Mouse (Mus musculus): ENCODE measurements around the gene Serinc3.
"Not testable (repeated sequence)": the region's sequence is repeated elsewhere in the genome, so short reads cannot be mapped to it uniquely, and the experiment has no call there.

Gene Serinc3

GRCm38 (mm10) chr2:163634211-163634610 lies 10.7 kb downstream of the Serinc3 start:
- no peak for DNase-seq (ENCODE audit: low read depth in 1 of 2, low spot score in 2 of 2)

DNA sequence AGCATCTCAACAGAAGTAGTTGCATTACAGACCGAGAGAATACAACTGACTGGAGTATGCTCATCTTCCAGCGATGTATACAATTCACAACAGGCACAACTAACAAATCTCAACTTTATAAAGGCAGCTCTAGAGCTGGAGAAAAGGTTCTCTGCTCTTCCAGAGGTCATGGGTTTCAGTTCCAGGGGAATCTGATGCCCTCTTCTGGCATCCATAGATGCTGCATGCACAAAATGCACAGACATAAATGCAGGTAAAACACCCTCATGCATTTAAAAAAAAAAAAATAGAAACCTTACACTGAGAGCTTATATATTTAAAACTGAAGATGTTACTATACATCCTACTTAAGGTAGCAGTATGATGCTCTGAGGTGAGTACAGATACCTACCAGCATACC lies 13.2 kb downstream of the Serinc3 start:
- no peak for DNase-seq (ENCODE audit: low read depth in 1 of 2, low spot score in 2 of 2)

- no peak for DNase-seq (ENCODE audit: low read depth in 1 of 2, low spot score in 2 of 2)
Observed at GRCm38 (mm10) chr2:163631223-163631622, 13.7 kb downstream of the Serinc3 start.

DNA sequence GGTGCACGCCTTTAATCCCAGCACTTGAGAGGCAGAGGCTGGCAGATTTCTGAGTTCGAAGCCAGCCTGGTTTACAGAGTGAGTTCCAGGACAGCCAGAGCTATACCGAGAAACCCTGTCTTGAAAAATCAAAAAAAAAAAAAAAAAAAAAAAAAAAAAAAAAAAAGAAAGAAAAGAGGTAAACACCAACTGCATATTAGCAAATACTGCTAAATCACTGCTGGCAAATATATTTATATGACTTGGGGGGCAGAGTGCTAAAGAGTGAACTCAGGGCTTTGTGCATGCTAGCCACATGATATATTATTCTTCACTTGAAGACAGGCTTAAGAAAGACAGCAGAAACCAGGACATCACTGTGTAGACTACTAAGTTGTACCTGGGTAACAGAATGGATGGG lies 23.5 kb downstream of the Serinc3 start:
- not testable (repeated sequence) for DNase-seq (ENCODE audit: low read depth in 1 of 2, low spot score in 2 of 2)

GRCm38 (mm10) chr2:163620451-163620850 lies 24.5 kb downstream of the Serinc3 start:
- no peak for DNase-seq (ENCODE audit: low read depth in 1 of 2, low spot score in 2 of 2)

DNA sequence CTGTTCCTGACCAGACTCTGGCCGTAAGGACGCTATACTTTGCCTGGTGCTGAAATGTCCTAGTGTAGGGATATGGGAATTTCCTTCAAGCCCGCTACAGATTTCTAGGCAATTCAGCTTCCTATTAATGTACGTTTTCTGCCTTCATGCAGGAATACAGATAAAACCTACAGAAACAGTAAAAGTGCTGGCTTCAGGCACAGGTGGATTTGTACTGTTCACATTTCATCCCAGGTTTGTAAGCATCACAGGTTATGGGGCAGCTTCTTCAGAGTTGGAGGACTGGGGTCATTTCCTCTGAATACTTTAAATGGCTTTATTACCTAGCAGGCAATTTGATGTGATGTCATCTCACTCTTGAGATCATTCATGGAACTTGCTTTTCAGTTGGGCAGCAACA lies 27.1 kb downstream of the Serinc3 start:
- no peak for DNase-seq (ENCODE audit: low read depth in 1 of 2, low spot score in 2 of 2)

DNA sequence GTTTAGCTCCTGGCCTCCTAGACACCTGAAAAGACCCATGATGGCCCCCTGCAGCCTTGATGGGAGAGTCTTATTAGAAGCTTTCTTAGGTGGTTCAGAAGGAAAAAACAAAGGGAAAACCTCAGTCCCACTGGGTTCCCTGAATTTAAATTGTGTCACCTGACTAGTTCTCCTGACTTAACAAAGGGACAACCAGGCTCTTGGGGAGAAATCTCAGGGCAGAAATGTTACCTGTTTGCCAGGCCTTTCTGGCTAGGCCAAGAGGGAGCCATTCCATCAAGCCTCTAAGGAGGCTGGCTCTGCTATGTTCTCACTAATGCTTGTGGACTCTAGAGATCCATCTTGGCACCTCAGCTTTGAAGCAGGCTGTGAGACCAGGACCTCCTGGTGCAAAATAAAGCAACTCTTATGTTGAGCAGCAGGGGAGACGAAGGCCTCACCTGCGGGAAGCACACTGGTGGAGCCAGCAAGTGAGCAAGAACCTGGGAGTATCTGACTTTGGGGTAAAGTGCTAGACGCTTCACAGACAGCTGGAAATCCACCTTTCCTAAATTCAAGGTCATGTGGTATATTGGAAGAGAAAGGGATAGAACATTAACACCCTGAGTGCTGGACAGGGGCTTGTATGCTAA lies 27.6 kb downstream of the Serinc3 start:
- no peak for DNase-seq (ENCODE audit: low read depth in 1 of 2, low spot score in 2 of 2)

GRCm38 (mm10) chr2:163616652-163617227 lies 28.2 kb downstream of the Serinc3 start:
- no peak for DNase-seq (ENCODE audit: low read depth in 1 of 2, low spot score in 2 of 2)

DNA sequence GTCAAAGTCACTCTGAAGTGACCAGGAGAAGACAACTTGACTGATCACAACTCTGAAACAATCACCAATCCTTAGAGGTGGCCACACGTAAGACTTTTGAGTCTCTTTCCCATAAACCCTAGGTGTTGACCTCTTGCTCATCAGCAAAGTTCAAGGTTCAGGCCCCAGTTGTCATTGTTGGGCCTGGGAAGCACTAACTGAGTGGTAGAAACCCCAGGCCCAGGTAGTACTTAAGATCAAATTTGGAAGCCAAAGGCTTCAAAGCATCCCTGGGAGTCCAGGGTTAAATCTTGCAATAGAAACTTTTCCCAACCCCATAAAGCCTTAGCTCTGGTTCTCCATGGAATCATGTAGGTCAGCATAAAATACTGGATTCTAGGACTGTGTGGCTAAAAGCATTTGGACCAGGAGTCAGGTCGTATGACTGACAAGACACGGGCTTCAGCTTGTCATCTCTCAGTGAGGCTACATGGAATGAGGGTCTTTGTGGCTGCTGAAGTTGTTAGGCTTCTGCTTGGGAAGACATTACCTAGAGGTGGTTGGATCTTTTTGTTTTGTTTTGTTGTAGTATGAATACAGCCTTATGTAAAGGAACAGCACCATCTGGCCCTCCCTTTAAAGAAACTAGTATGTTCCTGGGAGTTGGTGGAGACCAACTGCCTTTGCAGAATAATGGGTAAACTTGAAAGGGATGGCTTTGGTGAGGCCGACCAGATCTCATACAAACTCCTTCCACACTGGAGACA lies 28.9 kb downstream of the Serinc3 start:
- no peak for DNase-seq (ENCODE audit: low read depth in 1 of 2, low spot score in 2 of 2)

GRCm38 (mm10) chr2:163615401-163615800 lies 29.5 kb downstream of the Serinc3 start:
- DNase-seq (ENCODE audit: low read depth in 1 of 2, low spot score in 2 of 2) = no peak

- no peak for DNase-seq (ENCODE audit: low read depth in 1 of 2, low spot score in 2 of 2)
Observed at GRCm38 (mm10) chr2:163613990-163614389, 30.9 kb downstream of the Serinc3 start.

DNA sequence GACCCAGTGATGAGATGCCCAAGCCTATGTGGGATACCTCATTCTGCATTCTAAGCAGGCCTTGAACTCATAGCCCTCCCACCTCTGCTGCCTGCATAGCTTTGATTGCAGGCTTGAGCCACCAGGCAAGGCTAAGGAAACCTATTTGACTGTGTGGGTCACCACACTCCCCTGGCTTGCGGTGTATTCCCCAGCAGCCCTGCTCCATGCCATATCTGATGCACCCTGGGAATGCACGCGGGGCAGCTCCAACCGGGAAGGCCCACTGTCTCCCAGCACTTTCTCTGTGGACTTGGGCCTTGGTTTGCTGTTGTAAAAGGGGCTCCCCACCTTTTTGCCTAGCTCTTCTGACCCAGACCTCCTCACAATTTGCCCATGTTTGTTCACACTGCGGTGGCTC lies 31.7 kb downstream of the Serinc3 start:
- DNase-seq (ENCODE audit: low read depth in 1 of 2, low spot score in 2 of 2) = no peak

GRCm38 (mm10) chr2:163611176-163611575 lies 33.8 kb downstream of the Serinc3 start:
- no peak for DNase-seq (ENCODE audit: low read depth in 1 of 2, low spot score in 2 of 2)

DNA sequence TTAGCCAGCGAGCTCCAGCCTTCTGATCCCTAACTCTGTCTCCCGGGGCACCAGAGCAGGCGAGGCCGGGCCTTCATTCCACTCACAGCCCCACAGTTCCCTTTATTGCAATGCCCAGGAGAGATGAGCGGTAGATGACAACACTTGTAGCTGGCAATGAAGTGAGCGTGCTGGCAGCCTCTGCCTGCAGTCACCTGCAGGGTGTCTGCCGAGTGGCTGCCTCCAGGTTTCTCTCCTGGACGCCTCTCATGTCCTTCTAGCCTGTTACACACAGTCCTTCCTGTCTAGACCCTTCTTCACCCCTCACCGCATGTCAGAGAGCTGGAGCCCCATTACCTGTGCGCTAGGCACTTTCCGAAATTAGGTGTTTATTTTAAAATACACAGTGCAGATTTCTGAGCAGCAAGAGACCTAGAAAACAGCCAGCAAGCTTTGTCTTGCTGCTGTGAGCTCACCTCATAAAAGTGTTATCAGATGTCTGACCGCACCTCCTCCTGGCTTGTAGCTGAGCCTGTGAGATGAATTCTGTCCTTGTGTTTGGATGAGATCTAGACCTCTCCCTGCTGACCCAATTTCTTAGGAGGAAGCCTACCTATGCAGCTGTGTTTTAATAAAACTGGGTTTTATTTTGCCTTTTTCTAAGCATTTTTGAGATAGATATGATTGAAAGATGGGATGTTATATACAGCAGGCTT lies 35.5 kb downstream of the Serinc3 start:
- DNase-seq (ENCODE audit: low read depth in 1 of 2, low spot score in 2 of 2) = no peak

DNA sequence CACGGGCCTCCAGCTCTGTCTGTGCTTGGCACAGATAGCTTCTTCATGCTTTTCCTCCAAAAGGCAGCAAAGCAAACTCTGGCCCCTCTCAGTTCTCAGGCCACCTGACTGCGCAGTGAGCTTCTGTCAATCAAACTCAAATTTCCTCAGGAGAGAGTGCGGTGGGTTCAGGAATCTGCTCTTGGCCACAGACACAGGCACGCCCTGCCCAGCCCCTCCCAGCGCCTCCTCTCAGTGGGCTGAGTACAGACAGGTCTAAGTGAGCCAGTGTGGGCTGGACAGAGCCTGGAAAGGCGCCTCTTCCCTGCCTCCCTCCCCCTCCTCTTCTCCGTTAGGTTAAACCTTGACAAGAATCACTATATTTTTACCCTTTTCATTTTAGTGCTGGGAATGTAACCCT lies 36.9 kb downstream of the Serinc3 start:
- no peak for DNase-seq (ENCODE audit: low read depth in 1 of 2, low spot score in 2 of 2)

- no peak for DNase-seq (ENCODE audit: low read depth in 1 of 2, low spot score in 2 of 2)
Observed at GRCm38 (mm10) chr2:163606161-163606560, 38.8 kb downstream of the Serinc3 start.

DNA sequence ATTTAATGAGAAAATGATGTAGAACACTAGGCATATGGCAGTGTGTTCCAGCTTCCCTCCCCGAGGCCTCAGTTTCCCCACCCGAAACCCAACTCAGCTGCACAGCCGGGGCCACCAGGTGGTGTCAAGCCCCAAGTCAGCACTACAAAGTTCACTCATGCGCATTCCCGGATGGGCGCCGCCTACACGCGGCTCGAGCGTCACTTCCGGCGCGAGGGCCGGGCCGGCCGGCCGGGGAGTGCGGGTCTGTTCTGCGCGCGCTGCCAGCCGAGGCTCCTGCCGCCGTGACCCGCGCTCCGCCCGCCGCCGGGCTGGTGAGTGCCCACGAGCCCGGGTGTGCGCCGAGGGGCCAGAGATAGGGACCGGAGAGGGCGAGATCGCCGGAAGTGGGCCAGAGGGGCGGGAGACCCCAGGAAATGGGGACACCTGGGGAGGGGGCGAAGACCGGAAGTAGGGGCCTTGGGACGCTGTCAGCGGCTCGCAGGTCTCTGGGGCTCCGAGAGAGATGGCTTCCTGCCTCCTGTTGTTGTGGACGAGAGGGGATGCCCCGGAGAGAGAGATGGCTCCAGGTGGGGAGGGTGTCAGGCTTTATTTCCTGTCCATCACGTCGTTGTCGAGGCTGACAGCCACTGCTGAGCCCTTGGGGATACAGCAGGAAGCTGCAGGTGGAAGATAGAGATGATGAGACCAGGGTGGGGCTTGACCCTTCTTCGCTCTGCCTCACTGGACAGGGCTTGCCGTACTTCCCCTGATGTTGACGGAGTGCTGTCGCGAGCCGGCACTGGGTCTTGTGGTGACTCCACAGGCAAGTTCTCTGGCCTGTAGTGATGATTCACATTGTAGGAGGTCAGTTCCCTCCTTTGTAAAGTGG lies 42.6 kb downstream of the Serinc3 start, which contains the start of gene Ttpal:
Gene Ttpal, plus strand, starts transcription at position 214 of the 871 bp plus-strand sequence.
- peak; percentile 63 to 88 for DNase-seq (ENCODE audit: low read depth in 1 of 2, low spot score in 2 of 2)

DNA sequence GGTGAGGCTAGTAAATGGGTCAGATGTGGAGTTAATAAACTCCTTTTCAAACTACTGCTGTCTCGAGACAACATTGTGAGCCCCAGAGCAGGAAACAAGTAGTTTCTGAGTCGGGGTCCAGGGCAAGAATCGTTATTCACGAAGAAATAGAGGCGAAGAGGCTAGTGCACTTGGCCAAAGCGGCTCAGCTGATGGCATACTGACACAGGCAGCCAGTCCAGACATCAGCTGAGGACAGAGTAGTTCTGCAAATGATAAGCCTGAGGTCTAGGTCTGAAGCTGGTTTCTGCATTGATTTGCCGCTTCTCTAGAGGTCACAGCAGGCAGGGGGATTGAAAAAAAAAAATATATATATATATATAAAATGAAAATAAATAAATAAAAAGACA lies 43.2 kb downstream of the Serinc3 start:
- DNase-seq (ENCODE audit: low read depth in 1 of 2, low spot score in 2 of 2) = no peak

DNA sequence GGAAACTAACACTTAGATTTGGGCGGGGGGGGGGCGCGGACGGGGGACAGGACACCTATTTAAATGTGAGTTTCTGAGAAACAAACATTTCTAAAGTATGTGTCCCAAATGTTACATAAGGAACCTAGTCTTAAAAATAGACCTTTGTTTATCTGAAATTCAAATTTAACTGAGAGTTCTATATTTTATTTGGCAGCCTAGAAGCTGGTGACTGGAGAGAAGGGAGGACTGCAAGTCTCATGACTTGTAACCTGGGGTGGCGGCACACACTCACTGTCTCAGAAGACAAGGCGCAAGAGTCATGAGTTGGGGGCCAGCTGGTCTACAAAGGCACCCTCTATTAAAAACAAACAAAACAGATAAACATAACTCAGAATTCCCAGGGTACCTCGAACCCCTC lies 43.9 kb downstream of the Serinc3 start:
- no peak for DNase-seq (ENCODE audit: low read depth in 1 of 2, low spot score in 2 of 2)

- peak in 1 of 2 experiments; percentile 54 for DNase-seq (ENCODE audit: low read depth in 1 of 2, low spot score in 2 of 2)
Observed at GRCm38 (mm10) chr2:163599226-163599625, 45.7 kb downstream of the Serinc3 start.

DNA sequence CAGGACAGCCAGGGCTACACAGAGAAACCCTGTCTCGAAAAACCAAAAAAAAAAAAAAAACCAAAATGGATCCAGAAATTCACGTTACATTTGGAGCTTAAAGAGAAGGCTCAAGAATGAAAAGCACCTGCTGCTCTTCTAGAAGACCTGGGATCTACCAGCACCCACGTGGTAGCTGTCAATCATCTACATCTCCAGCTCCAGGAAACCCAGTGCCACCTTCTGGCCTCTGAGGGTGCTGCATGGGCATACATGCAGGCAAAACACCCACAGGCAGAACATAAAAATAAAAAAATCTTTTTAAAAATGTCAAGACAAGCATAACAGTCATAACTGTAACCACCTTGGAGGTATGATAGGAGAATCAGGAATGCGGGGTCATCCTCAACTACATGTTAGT lies 47.3 kb downstream of the Serinc3 start:
- DNase-seq (ENCODE audit: low read depth in 1 of 2, low spot score in 2 of 2) = peak in 1 of 2 experiments; percentile 50
